Mouse (Mus musculus) midbrain, embryonic 14.5 days (tissue): ENCODE measurements at regions not wholly inside any gene's neighbourhood (a gene's known extent, or its start where the extent isn't known, plus 50 kb on each side); places are given as distances from the start of the nearest gene placed in this dataset.

Experiments
- ATAC-seq: fragments of 200-750 bp; cut with Nextera tagmentation; 2 replicates; pipeline ENCODE4 v1.8.0; 2017; ENCODE audit warnings: moderate number of reproducible peaks, moderate library complexity; ENCODE audit not compliant: low FRiP score, low TSS enrichment
- DNase-seq: peaks from one replicate; pipeline ENCODE4 v3.0.0-alpha.2; 2015
- H3K27ac ChIP-seq: fragments of 300-500 bp; sonication (generic); replicated peaks from 2 replicates; pipeline ENCODE4 v1.5.1; 2014; ENCODE audit warnings: mild to moderate bottlenecking, low read depth, low read length, moderate library complexity
- H3K27me3 ChIP-seq: fragments of 300-500 bp; sonication (generic); 2 replicates; pipeline ENCODE4 v1.6.1; 2014; ENCODE audit warnings: low read length, control low read depth, mixed read lengths; ENCODE audit not compliant: control insufficient read depth, insufficient read depth
- H3K36me3 ChIP-seq: fragments of 300-500 bp; sonication (generic); 2 replicates; pipeline ENCODE4 v1.6.1; 2014; ENCODE audit warnings: low read length, control low read depth; ENCODE audit not compliant: control insufficient read depth, insufficient read depth
- H3K4me1 ChIP-seq: fragments of 300-500 bp; sonication (generic); 2 replicates; pipeline ENCODE4 v1.6.1; 2014; ENCODE audit warnings: mild to moderate bottlenecking, antibody characterized with exemption, low read length, control low read depth; ENCODE audit not compliant: control insufficient read depth, insufficient read depth
- H3K4me2 ChIP-seq: fragments of 300-500 bp; sonication (generic); 2 replicates; pipeline ENCODE4 v1.6.1; 2014; ENCODE audit warnings: mild to moderate bottlenecking, low read length, moderate library complexity
- H3K4me3 ChIP-seq: fragments of 300-500 bp; sonication (generic); replicated peaks from 2 replicates; pipeline ENCODE4 v1.5.1; 2014; ENCODE audit warnings: low read depth, low read length
- H3K9ac ChIP-seq: fragments of 300-500 bp; sonication (generic); replicated peaks from 2 replicates; pipeline ENCODE4 v1.6.1; 2014; ENCODE audit warnings: mild to moderate bottlenecking, low read length, moderate library complexity
- H3K9me3 ChIP-seq: fragments of 300-500 bp; sonication (generic); 2 replicates; pipeline ENCODE4 v1.6.1; 2016; ENCODE audit warnings: low read length, control low read depth, mixed read lengths; ENCODE audit not compliant: control insufficient read depth
- WGBS: fragments of 180-500 bp; shearing (Covaris S2); extraction: QIAGEN DNeasy Blood & Tissue Kit; methylation state at CpG from one replicate; pipeline ENCODE4 v1.1.7; 2014; 5-methylcytosine and 5-hydroxymethylcytosine counted together

- Histone ChIP-seq H3K36me3 (no peaks in the 10 kb centered on the region), H3K9ac (no peak overlapping the region), H3K9me3 (no peaks in the 10 kb centered on the region), H3K4me3 (no peak overlapping the region), H3K4me1 (no peaks in the 10 kb centered on the region), H3K4me2 (no peak overlapping the region), H3K27ac (no peak overlapping the region), H3K27me3 (no peaks in the 10 kb centered on the region)
- ATAC-seq (no peak), DNase-seq (no peak)
- 96% methylated on average over 1 of the region's 1 CpGs for WGBS
Observed at GRCm38 (mm10) chr15:62862574-62862973, 982.4 kb downstream of the Gsdmc2 start.

DNA sequence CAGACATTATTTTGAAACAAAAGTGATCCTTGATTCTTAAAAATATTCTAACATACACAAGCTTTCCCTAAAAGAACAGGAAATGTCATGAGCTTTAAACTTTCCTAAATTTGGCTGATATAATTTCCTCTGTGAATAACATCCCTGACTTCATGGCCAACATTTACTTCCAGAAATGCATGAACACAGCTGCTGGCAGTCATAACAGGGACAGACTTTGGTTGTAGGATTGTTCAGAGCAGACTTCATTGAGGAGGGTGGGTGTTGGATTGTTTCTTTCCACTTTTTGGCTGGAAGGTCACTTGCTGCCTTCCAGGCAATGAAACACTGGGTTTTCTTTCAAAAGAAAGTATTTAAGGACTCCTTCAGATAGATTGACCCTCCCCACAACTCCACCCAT is 983.6 kb downstream of the Gsdmc2 start:
- no peak for DNase-seq
- no peak overlapping the region for H3K4me2 ChIP-seq
- no peak overlapping the region for H3K9ac ChIP-seq
- no peaks in the 10 kb centered on the region for H3K27me3 ChIP-seq
- no peak overlapping the region for H3K27ac ChIP-seq
- H3K9me3 ChIP-seq, result no peaks in the 10 kb centered on the region
- H3K36me3 ChIP-seq, result no peaks in the 10 kb centered on the region
- no peak overlapping the region for H3K4me3 ChIP-seq
- ATAC-seq, result no peak
- H3K4me1 ChIP-seq, result no peaks in the 10 kb centered on the region

DNA sequence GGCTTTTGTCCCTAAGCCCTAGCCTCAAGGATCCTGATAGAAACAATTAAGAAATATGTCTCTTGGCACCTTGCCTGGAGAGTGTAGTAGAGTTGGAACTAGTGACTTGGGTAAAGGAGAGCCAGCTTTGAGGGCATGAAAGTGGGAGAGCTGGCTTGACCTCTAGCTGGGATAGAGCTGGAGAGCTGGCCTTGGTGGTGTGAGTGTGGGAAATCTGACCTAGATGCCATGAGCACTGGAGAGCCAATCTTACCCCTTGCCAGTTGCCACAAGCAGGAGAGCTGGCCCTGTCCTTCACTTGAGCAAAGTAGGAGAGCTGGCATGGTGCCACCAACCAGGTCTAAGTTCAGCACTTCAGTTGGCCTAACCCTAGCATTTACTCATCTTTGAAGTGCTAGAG is 995.7 kb downstream of the Gsdmc2 start:
- Histone ChIP-seq H3K4me3 (no peak overlapping the region), H3K27ac (no peak overlapping the region), H3K4me1 (no peaks in the 10 kb centered on the region), H3K27me3 (no peaks in the 10 kb centered on the region), H3K9ac (no peak overlapping the region), H3K36me3 (no peaks in the 10 kb centered on the region), H3K9me3 (no peaks in the 10 kb centered on the region), H3K4me2 (no peak overlapping the region)
- ATAC-seq (no peak), DNase-seq (no peak)

GRCm38 (mm10) chr15:62845884-62846283 is 999.1 kb downstream of the Gsdmc2 start:
- Histone ChIP-seq H3K4me2 (no peak overlapping the region), H3K4me1 (no peaks in the 10 kb centered on the region), H3K9me3 (no peaks in the 10 kb centered on the region), H3K27me3 (no peaks in the 10 kb centered on the region), H3K9ac (no peak overlapping the region), H3K4me3 (no peak overlapping the region), H3K36me3 (no peaks in the 10 kb centered on the region), H3K27ac (no peak overlapping the region)
- DNase-seq (no peak), ATAC-seq (no peak)
- 83% methylated on average over 3 of the region's 3 CpGs for WGBS

GRCm38 (mm10) chr15:62825586-62825985 is 1019.4 kb downstream of the Gsdmc2 start:
- no peaks in the 10 kb centered on the region for H3K27me3 ChIP-seq
- ATAC-seq (no peak), DNase-seq (no peak)

DNA sequence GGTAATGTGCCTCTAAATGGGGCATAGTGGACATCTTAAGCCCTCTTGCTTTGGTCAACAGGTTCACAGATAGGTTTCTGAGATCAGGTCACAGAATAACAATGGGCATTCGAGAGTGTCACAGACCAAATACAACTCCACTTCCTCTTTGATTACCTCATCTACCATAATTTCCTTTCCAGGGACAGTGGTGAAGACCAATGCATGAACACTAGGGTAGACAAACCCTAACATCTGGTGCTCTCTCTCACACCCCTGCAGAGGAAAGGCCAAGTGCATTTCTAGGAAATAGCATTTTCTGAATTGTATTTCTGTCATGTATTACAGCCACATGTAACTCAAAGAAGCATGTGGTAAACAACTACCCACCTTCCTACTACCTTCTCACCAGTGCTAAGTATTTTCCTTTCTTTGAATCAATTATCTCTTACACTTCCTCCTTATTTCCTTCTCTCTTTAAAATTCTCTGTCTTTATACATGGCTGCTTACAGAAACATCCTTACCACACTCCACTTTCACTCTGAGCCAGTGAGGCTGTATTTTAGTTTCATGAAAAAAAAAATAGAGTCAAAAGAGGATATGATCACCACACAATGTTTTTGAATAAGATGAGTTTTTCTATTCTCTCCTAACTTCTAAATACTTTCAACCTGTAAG is 1021.0 kb downstream of the Gsdmc2 start:
- Histone ChIP-seq H3K27ac (no peak overlapping the region), H3K9ac (no peak overlapping the region), H3K4me1 (no peaks in the 10 kb centered on the region), H3K36me3 (no peaks in the 10 kb centered on the region), H3K9me3 (no peaks in the 10 kb centered on the region), H3K4me3 (no peak overlapping the region), H3K4me2 (no peak overlapping the region), H3K27me3 (no peaks in the 10 kb centered on the region)
- DNase-seq (no peak), ATAC-seq (no peak)
- 83% methylated on average over 1 of the region's 1 CpGs for WGBS

More at GRCm38 (mm10) chr15:62825586-62825985, 1019.4 kb downstream of the Gsdmc2 start:
- no peaks in the 10 kb centered on the region for H3K36me3 ChIP-seq
- H3K4me3 ChIP-seq, result no peak overlapping the region
- H3K9ac ChIP-seq, result no peak overlapping the region
- no peak overlapping the region for H3K4me2 ChIP-seq
- no peak overlapping the region for H3K27ac ChIP-seq
- no peaks in the 10 kb centered on the region for H3K9me3 ChIP-seq
- no peaks in the 10 kb centered on the region for H3K4me1 ChIP-seq

- Histone ChIP-seq H3K4me2 (no peak overlapping the region), H3K4me3 (no peak overlapping the region), H3K36me3 (no peaks in the 10 kb centered on the region), H3K4me1 (no peaks in the 10 kb centered on the region), H3K27ac (no peak overlapping the region), H3K27me3 (no peaks in the 10 kb centered on the region), H3K9me3 (no peaks in the 10 kb centered on the region), H3K9ac (no peak overlapping the region)
- ATAC-seq, result no peak
- no peak for DNase-seq
Observed at GRCm38 (mm10) chr15:62822305-62822704, 1022.7 kb downstream of the Gsdmc2 start.

DNA sequence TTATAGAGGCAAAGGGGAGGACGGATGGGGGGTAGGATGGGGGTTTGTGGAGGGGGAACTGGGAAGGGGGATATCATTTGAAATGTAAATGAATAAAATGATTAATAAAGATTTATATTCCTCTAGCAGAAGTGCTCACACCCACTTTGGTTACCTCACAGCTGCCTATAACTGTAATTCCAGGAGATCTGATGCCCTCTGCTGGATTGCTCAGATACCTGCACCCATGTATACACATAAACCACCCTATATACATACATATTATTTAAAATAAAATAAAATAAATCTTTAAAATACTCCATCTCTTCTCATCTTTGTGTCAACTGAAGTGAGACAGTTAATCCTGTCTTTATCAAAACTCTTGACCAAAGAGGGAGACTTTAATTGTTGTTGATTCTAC is 1031.9 kb downstream of the Gsdmc2 start:
- no peaks in the 10 kb centered on the region for H3K27me3 ChIP-seq
- 100% methylated on average over 1 of the region's 1 CpGs for WGBS
- no peaks in the 10 kb centered on the region for H3K36me3 ChIP-seq
- no peak overlapping the region for H3K4me3 ChIP-seq
- H3K4me2 ChIP-seq, result no peak overlapping the region
- H3K4me1 ChIP-seq, result no peaks in the 10 kb centered on the region
- ATAC-seq (no peak), DNase-seq (no peak)
- H3K27ac ChIP-seq, result no peak overlapping the region
- no peak overlapping the region for H3K9ac ChIP-seq
- H3K9me3 ChIP-seq, result no peaks in the 10 kb centered on the region

DNA sequence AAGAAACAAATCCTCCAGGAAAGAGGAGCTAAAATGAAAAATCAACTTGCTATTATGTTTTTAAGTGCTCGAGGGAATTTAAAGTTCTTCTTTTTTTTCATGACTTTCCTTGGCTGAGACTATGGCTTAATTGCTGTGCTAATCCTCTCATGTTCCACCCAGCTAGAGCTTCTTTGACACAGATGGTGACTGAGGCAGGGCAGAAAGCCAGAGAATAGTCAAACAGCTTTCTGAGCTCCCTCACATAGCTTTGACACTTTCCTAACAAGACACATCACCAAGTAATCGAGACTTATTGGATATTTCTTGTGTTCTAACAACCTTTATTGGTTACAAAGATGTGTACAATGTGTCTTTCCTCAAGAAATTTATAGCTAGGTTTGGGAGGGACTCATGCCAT is 1033.0 kb downstream of the Gsdmc2 start:
- no peak overlapping the region for H3K4me3 ChIP-seq
- H3K9ac ChIP-seq, result no peak overlapping the region
- H3K4me1 ChIP-seq, result no peaks in the 10 kb centered on the region
- WGBS, result 44% methylated on average over 2 of the region's 2 CpGs
- no peak overlapping the region for H3K27ac ChIP-seq
- DNase-seq (peak; percentile 18), ATAC-seq (no peak)
- H3K27me3 ChIP-seq, result no peaks in the 10 kb centered on the region
- H3K4me2 ChIP-seq, result no peak overlapping the region
- no peaks in the 10 kb centered on the region for H3K9me3 ChIP-seq
- H3K36me3 ChIP-seq, result no peaks in the 10 kb centered on the region
